Mouse (Mus musculus) C2C12 (cell line): ENCODE data around the gene Defb5.

Experiments used
- CEBPB ChIP-seq: IDR thresholded peaks from one replicate; pipeline ENCODE4 v1.6.1; 2011; ENCODE audit warnings: low read depth, mild to moderate bottlenecking, control low read depth, moderate library complexity
- CTCF ChIP-seq: IDR thresholded peaks from one replicate; pipeline ENCODE4 v1.5.1; 2011; ENCODE audit not compliant: control insufficient read depth, insufficient read depth, insufficient read length
- FOSL1 ChIP-seq: IDR thresholded peaks from one replicate; pipeline ENCODE4 v1.8.0; 2011; ENCODE audit warnings: mild to moderate bottlenecking, low read length; ENCODE audit not compliant: poor library complexity, insufficient read depth, severe bottlenecking
- MAX ChIP-seq: IDR thresholded peaks from one replicate; pipeline ENCODE4 v1.6.1; 2011; ENCODE audit warnings: mild to moderate bottlenecking, control low read depth
- MYOG ChIP-seq: IDR thresholded peaks from one replicate; pipeline ENCODE4 v1.6.1; 2011; ENCODE audit not compliant: control insufficient read depth, insufficient read length; ENCODE audit errors: extremely low read depth
- USF1 ChIP-seq: IDR thresholded peaks from one replicate; pipeline ENCODE4 v1.6.1; 2011; ENCODE audit warnings: low read depth, mild to moderate bottlenecking, control low read depth, moderate library complexity

GRCm38 (mm10) chr8:19239616-19240015, 7.8 kb upstream of the Defb5 start, which contains the start of gene Defb46:
- TF ChIP-seq CTCF (no peak), MYOG (no peak), MAX (no peak), FOSL1 (no peak), USF1 (no peak), CEBPB (no peak)
